Mouse (Mus musculus): ENCODE measurements around the gene Fsip1. TPM values are rescaled to one million over a fixed set of nuclear protein-coding genes. Genes with fewer than 3 reads are reported as not detected.
A peak's percentile ranks its signal among the peaks of the same experiment; 100 is the strongest.

Gene Fsip1
- polyA plus RNA-seq, 1 experiment from 2014 or later: 4.5 TPM

DNA sequence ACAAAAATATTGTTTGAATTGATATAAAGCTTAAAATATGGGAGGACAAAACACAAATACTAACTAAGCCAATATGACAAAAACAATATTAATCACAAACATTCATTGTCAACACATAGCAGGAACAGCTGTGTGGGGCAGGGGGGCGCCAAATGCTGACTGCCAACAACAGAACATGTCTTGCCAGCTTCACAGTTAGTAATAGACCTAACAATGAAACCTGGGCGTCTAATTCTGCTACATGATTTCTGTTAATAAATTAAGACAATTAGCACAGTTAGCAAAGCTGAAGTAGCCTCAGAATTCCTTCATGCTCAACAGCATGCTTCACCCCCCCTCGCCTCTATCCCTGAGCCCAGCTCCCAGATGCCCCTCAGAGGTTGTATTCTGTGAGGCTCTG, 21.2 kb downstream of the Fsip1 start:
- Histone ChIP-seq H3K36me3 (ENCODE audit: control insufficient read depth, insufficient read depth) (no peaks in the 10 kb centered on the region), H3K4me2 (ENCODE audit: low read length) (no peak overlapping the region), H3K27ac (ENCODE audit: low read length) (no peak overlapping the region), H3K9ac (replicated peaks; ENCODE audit: low read depth, low read length) (no peak overlapping the region), H3K27me3 (replicated peaks; ENCODE audit: control insufficient read depth, insufficient read depth, low read length) (no peaks in the 10 kb centered on the region), H3K4me3 (replicated peaks; ENCODE audit: low read length) (no peak overlapping the region), H3K9me3 (ENCODE audit: control insufficient read depth, low read length) (no peaks in the 10 kb centered on the region), H3K4me1 (replicated peaks; ENCODE audit: control insufficient read depth, insufficient read depth, low read length) (peaks cover 3% of the 10 kb centered on the region; the same call in 1 of the 2 replicates)
- WGBS: 56% methylated on average over 3 of the region's 3 CpGs
- ATAC-seq: peak; percentile 64

DNA sequence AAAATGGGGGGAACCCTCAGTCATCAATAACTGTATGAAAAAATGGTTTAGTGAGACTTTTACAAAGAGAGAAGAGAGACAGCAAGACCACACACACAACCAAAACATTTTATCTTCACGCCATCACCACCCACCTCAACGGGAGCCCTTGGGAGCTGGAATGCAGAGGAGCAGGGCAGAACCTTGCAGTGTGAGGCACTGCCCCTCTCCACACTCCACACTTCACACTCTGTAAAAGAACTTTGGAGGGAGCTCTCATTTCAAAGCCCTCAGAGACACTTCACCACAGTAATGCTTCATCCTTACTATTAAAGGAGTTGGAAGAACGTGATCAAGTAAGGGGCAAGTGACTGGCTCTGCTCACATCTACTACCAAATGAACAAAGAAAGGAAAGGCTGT, 26.2 kb downstream of the Fsip1 start:
- 90% methylated on average over 3 of the region's 3 CpGs for WGBS
- H3K4me1 ChIP-seq (replicated peaks; ENCODE audit: control insufficient read depth, insufficient read depth, low read length): no peaks in the 10 kb centered on the region
- H3K36me3 ChIP-seq (ENCODE audit: control insufficient read depth, insufficient read depth): no peaks in the 10 kb centered on the region
- no peak overlapping the region for H3K4me3 ChIP-seq (replicated peaks; ENCODE audit: low read length)
- ATAC-seq: no peak
- H3K27me3 ChIP-seq (replicated peaks; ENCODE audit: control insufficient read depth, insufficient read depth, low read length): no peaks in the 10 kb centered on the region
- no peak overlapping the region for H3K9ac ChIP-seq (replicated peaks; ENCODE audit: low read depth, low read length)
- no peak overlapping the region for H3K27ac ChIP-seq (ENCODE audit: low read length)
- no peaks in the 10 kb centered on the region for H3K9me3 ChIP-seq (ENCODE audit: control insufficient read depth, low read length)
- H3K4me2 ChIP-seq (ENCODE audit: low read length): no peak overlapping the region

DNA sequence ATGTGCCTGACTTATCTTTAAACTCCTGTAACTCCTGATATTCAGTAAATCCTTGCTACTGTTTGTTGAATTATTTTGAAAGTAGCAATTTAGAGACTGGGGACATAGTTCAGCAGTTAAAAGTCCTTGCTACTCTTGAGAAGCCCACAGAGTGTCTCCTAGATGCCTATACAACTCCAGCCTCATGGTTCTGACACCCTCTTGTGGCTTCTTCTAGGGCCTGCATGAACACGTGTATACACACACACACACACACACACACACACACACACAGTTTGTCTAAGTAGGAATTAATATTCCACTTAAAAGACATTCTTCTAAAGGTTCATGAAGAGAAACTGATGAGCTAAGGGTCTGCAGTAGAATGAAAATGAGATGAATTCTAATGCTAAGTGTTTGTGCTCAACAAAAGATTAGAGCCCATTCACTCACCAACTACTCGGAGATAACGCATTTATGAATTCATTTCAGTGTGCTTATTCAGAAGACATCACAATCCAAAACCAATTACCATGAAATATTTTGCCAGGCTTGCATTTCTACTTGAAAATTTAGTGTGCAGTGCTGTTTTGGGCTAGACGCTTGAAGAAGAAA, 28.2 kb downstream of the Fsip1 start:
- H3K27me3 ChIP-seq (replicated peaks; ENCODE audit: control insufficient read depth, insufficient read depth, low read length): no peaks in the 10 kb centered on the region
- H3K4me1 ChIP-seq (replicated peaks; ENCODE audit: control insufficient read depth, insufficient read depth, low read length): peaks cover 6% of the 10 kb centered on the region
- no peaks in the 10 kb centered on the region for H3K36me3 ChIP-seq (ENCODE audit: control insufficient read depth, insufficient read depth)
- H3K9ac ChIP-seq (replicated peaks; ENCODE audit: low read depth, low read length): no peak overlapping the region
- WGBS: 54% methylated on average over 4 of the region's 4 CpGs
- H3K27ac ChIP-seq (ENCODE audit: low read length): no peak overlapping the region
- no peak overlapping the region for H3K4me3 ChIP-seq (replicated peaks; ENCODE audit: low read length)
- no peak overlapping the region for H3K4me2 ChIP-seq (ENCODE audit: low read length)
- no peaks in the 10 kb centered on the region for H3K9me3 ChIP-seq (ENCODE audit: control insufficient read depth, low read length)
- peak; percentile 82 for ATAC-seq

DNA sequence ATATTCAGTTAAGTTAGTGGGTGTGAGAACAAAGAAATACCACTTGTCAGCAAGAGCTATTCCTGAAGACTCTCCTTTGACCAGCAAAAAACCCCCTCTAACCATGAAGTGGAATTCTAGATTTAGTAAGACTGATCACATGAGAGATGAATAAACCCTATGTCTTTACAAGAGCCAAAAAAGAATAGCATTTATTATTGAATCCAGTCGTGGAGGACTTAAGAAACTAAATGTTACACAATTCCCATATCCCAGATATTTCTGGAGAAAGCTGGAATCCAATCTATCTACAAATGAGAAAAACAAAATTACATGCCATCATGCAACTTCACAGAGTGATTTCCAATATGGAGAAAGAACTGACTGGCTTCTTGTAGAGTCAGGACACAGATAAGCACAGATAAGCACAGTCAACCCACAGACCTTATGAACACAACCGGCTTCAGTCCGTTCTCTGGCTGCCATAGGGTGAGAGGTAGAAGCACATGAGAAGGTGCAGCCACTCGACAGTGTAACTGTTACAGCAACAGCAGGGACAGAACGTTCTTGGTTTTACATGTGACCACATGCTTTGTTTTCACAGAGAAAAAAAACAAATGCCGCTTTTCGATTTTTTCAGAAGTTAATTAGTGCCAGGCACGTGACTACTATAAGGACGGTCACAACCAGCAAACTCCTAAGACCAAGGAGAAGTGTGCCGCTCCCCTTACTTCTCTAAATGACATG, 31.3 kb downstream of the Fsip1 start:
- no peak for ATAC-seq
- no peaks in the 10 kb centered on the region for H3K27me3 ChIP-seq (replicated peaks; ENCODE audit: control insufficient read depth, insufficient read depth, low read length)
- no peak overlapping the region for H3K27ac ChIP-seq (ENCODE audit: low read length)
- H3K4me1 ChIP-seq (replicated peaks; ENCODE audit: control insufficient read depth, insufficient read depth, low read length): peaks cover 6% of the 10 kb centered on the region
- no peak overlapping the region for H3K9ac ChIP-seq (replicated peaks; ENCODE audit: low read depth, low read length)
- H3K9me3 ChIP-seq (ENCODE audit: control insufficient read depth, low read length): no peaks in the 10 kb centered on the region
- H3K36me3 ChIP-seq (ENCODE audit: control insufficient read depth, insufficient read depth): no peaks in the 10 kb centered on the region
- H3K4me2 ChIP-seq (ENCODE audit: low read length): no peak overlapping the region
- no peak overlapping the region for H3K4me3 ChIP-seq (replicated peaks; ENCODE audit: low read length)
- 76% methylated on average over 10 of the region's 10 CpGs for WGBS

DNA sequence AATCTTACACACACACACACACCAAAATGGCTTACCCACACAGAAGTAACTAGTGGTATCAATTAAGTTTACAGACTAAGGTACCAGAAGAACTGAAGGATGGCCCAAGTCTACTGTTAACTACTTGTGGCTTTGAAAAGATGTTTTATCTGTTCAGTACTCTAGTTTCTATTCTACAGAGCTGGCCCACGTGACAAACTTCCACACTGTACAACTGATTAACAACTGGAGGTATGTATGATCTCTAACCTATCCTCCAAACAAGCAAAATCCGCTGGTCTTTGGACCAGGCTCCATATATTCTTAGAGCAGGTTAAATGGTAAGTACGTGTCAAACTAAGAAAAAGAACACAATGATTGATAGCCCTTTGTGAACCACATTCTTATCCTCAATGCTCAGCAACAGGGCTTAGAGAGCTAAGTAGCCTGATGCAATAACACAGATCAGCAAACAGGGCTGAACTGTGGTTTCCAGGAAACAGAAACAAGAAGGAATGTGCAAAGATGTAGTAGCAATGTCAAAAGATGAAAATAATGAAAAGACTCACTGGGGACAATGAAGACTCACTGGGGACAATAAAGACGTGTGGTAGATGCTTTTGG, 38.7 kb downstream of the Fsip1 start:
- H3K4me3 ChIP-seq (replicated peaks; ENCODE audit: low read length): no peak overlapping the region
- no peaks in the 10 kb centered on the region for H3K4me1 ChIP-seq (replicated peaks; ENCODE audit: control insufficient read depth, insufficient read depth, low read length)
- no peaks in the 10 kb centered on the region for H3K9me3 ChIP-seq (ENCODE audit: control insufficient read depth, low read length)
- no peak for ATAC-seq
- no peaks in the 10 kb centered on the region for H3K36me3 ChIP-seq (ENCODE audit: control insufficient read depth, insufficient read depth)
- H3K27me3 ChIP-seq (replicated peaks; ENCODE audit: control insufficient read depth, insufficient read depth, low read length): no peaks in the 10 kb centered on the region
- no peak overlapping the region for H3K27ac ChIP-seq (ENCODE audit: low read length)
- no peak overlapping the region for H3K9ac ChIP-seq (replicated peaks; ENCODE audit: low read depth, low read length)
- no peak overlapping the region for H3K4me2 ChIP-seq (ENCODE audit: low read length)
- WGBS: 19% methylated on average over 4 of the region's 4 CpGs

DNA sequence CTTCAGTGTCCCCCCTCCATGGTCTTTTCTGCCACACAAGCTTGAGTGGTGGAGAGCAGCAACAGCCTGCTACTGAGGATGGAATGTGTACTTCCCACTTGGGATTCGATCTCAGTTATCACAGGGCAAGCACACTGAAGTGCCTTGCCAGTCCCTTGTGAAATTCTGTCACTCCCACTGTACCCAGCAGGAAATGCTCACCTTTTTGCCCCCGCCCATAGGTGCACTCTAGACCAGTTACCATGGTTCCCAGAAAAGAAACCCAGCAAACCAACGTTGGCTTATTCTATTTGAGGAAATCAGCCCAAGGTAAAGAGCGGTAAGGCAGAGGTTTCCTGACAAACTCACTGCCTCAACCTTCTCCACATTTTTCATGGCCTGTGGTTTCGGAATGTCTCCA, 47.1 kb downstream of the Fsip1 start:
- H3K9ac ChIP-seq (replicated peaks; ENCODE audit: low read depth, low read length): no peak overlapping the region
- no peak for ATAC-seq
- WGBS: 88% methylated on average over 5 of the region's 5 CpGs

DNA sequence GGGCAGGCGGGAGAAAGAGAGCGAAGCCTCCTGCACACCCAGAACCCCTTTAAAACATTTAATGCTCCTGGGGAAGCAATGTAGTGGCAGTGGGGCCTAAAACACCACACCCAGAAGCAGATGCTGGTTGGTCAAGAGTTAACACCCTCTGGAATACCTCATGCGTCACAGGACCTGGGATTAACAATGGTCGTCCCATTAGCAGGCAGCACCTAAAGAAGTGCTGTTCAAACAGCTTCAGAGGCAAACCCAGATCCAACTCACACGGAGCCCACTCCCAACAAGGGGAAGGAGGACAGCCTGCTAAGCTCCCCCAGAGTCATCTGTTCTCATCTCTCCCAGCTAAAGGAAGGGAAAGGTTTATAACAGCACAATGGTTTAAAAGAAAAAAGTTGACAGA, 48.1 kb downstream of the Fsip1 start:
- no peak overlapping the region for H3K4me3 ChIP-seq (replicated peaks; ENCODE audit: low read length)
- 32% methylated on average over 5 of the region's 5 CpGs for WGBS
- H3K36me3 ChIP-seq (ENCODE audit: control insufficient read depth, insufficient read depth): no peaks in the 10 kb centered on the region
- H3K9ac ChIP-seq (replicated peaks; ENCODE audit: low read depth, low read length): no peak overlapping the region
- no peak overlapping the region for H3K27ac ChIP-seq (ENCODE audit: low read length)
- H3K27me3 ChIP-seq (replicated peaks; ENCODE audit: control insufficient read depth, insufficient read depth, low read length): no peaks in the 10 kb centered on the region
- peaks cover 26% of the 10 kb centered on the region for H3K4me1 ChIP-seq (replicated peaks; ENCODE audit: control insufficient read depth, insufficient read depth, low read length)
- H3K4me2 ChIP-seq (ENCODE audit: low read length): no peak overlapping the region
- no peaks in the 10 kb centered on the region for H3K9me3 ChIP-seq (ENCODE audit: control insufficient read depth, low read length)
- ATAC-seq: no peak

More for the DNA sequence above, 47.1 kb downstream of the Fsip1 start:
- Histone ChIP-seq H3K36me3 (ENCODE audit: control insufficient read depth, insufficient read depth) (no peaks in the 10 kb centered on the region), H3K4me3 (replicated peaks; ENCODE audit: low read length) (no peak overlapping the region), H3K27ac (ENCODE audit: low read length) (no peak overlapping the region), H3K4me2 (ENCODE audit: low read length) (no peak overlapping the region), H3K27me3 (replicated peaks; ENCODE audit: control insufficient read depth, insufficient read depth, low read length) (no peaks in the 10 kb centered on the region), H3K9me3 (ENCODE audit: control insufficient read depth, low read length) (no peaks in the 10 kb centered on the region), H3K4me1 (replicated peaks; ENCODE audit: control insufficient read depth, insufficient read depth, low read length) (peaks cover 15% of the 10 kb centered on the region)

DNA sequence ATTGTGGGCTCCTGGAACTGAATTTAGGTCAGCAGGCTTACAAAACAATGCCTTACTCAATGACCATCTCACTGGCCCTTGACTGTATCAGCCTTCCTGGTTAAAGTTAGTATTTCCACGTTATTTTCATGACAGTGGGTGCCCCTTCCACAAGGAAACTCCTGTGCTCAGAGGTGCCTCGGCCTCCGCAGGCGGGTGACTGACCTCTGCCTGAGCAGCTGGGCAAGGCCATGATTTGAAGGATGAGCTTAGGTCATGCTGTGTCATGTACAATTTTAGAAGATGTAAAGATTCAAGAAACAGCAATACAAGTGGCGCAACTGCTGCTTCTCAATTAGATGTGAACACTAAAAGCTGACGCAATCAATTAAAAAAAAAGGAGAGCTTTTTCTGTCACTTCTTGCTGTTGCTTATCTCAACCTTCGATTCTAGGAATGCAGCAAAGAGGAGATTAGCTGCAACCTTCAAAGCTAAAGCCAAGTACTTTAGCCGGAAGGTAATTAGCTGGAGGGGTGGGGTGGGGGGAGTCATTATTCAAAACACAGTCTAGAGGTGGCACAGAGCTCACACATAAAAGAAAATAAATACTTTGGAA, 50.7 kb downstream of the Fsip1 start:
- Histone ChIP-seq H3K36me3 (ENCODE audit: control insufficient read depth, insufficient read depth) (no peaks in the 10 kb centered on the region), H3K27me3 (replicated peaks; ENCODE audit: control insufficient read depth, insufficient read depth, low read length) (no peaks in the 10 kb centered on the region), H3K27ac (ENCODE audit: low read length) (no peak overlapping the region), H3K4me2 (ENCODE audit: low read length) (no peak overlapping the region), H3K4me1 (replicated peaks; ENCODE audit: control insufficient read depth, insufficient read depth, low read length) (peaks cover 44% of the 10 kb centered on the region), H3K9ac (replicated peaks; ENCODE audit: low read depth, low read length) (no peak overlapping the region), H3K9me3 (ENCODE audit: control insufficient read depth, low read length) (no peaks in the 10 kb centered on the region), H3K4me3 (replicated peaks; ENCODE audit: low read length) (no peak overlapping the region)
- ATAC-seq: no peak
- WGBS: 29% methylated on average over 8 of the region's 8 CpGs

DNA sequence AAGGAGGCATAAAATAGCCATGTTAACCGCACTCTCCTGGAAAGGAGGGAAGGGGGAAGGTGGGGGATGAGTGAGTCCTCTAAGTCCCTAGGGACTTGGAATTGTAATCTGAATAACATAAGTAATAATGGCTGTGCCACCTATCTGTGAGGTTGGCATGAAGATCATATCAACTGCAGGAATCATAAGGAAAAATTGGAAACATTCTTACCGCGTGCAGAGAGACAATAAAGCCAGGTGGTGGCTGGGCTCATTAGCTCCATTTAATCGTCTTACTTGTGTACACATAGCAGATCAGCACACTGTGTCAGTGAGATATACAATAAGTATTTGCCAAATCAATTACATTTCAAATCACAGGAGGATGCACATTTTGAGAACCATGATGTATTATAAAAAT, 52.1 kb downstream of the Fsip1 start:
- Histone ChIP-seq H3K27me3 (replicated peaks; ENCODE audit: control insufficient read depth, insufficient read depth, low read length) (no peaks in the 10 kb centered on the region), H3K27ac (ENCODE audit: low read length) (peak overlapping the region; percentile 90), H3K4me3 (replicated peaks; ENCODE audit: low read length) (no peak overlapping the region), H3K9ac (replicated peaks; ENCODE audit: low read depth, low read length) (no peak overlapping the region), H3K9me3 (ENCODE audit: control insufficient read depth, low read length) (no peaks in the 10 kb centered on the region), H3K4me2 (ENCODE audit: low read length) (no peak overlapping the region), H3K4me1 (replicated peaks; ENCODE audit: control insufficient read depth, insufficient read depth, low read length) (peaks cover 44% of the 10 kb centered on the region), H3K36me3 (ENCODE audit: control insufficient read depth, insufficient read depth) (no peaks in the 10 kb centered on the region)
- WGBS: 19% methylated on average over 4 of the region's 4 CpGs
- ATAC-seq: no peak

Data from forebrain, embryonic 16.5 days (tissue).